Mouse (Mus musculus) kidney, postnatal 25 days (tissue): ENCODE measurements at regions not wholly inside any gene's neighbourhood (a gene's known extent, or its start where the extent isn't known, plus 50 kb on each side); places are given as distances from the start of the nearest gene placed in this dataset.
"Not testable (repeated sequence)": the region's sequence is repeated elsewhere in the genome, so short reads cannot be mapped to it uniquely, and the experiment has no call there.

ENCODE experiments used
- DNase-seq, 2 experiments: peaks; one replicate each; pipeline ENCODE4 v3.0.0; 2021; ENCODE audit warnings: mixed read lengths in 2 of 2

DNA sequence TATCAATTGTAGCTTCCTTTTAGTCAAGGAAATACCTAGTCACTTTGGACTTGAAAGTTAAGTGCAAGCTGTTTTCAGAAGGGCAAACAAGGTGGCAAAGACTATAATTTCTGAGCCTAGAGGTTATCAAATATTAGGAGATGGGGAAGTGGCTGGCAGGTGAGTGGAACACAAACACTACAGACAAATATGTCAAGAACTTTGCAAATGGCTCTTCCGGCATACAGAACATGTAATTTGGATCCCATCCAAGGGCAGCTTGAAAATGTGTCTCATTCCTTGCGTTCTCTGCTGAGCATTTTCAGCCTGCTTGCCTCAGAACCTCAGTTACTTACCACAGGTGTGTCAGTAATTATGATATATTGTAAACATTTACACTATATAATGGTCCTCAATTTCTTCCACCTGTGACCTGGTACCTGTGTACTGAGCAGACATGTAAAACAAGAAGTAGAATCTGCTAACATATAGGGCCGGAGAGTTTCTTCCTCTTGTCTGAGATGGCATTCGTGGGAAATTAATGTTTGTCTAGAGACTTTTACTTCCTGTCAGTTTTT, 1346.3 kb upstream of the Got2 start:
- DNase-seq, result no peak

- no peak for DNase-seq
These were observed 1344.5 kb upstream of the Got2 start for GRCm38 (mm10) chr8:97232619-97233376.

- no peak for DNase-seq
These were observed 1343.3 kb upstream of the Got2 start for GRCm38 (mm10) chr8:97231652-97232051.

- no peak for DNase-seq
These were observed 1303.5 kb upstream of the Got2 start for GRCm38 (mm10) chr8:97191806-97192205.

- DNase-seq, result not testable (repeated sequence)
These were observed 1295.5 kb upstream of the Got2 start for GRCm38 (mm10) chr8:97183831-97184230.

GRCm38 (mm10) chr8:97182456-97182855, 1294.1 kb upstream of the Got2 start:
- not testable (repeated sequence) for DNase-seq
